Mouse (Mus musculus) liver, embryonic 14.5 days (tissue): ENCODE results near the gene Atpif1.

ENCODE experiments used
- CTCF ChIP-seq: IDR thresholded peaks from 2 replicates; pipeline ENCODE4 v1.5.1; 2016; ENCODE audit warnings: antibody characterized with exemption, low read depth, control low read depth
- EP300 ChIP-seq: IDR thresholded peaks from 2 replicates; pipeline ENCODE4 v1.6.1; 2016; ENCODE audit warnings: antibody characterized with exemption, low read depth

DNA sequence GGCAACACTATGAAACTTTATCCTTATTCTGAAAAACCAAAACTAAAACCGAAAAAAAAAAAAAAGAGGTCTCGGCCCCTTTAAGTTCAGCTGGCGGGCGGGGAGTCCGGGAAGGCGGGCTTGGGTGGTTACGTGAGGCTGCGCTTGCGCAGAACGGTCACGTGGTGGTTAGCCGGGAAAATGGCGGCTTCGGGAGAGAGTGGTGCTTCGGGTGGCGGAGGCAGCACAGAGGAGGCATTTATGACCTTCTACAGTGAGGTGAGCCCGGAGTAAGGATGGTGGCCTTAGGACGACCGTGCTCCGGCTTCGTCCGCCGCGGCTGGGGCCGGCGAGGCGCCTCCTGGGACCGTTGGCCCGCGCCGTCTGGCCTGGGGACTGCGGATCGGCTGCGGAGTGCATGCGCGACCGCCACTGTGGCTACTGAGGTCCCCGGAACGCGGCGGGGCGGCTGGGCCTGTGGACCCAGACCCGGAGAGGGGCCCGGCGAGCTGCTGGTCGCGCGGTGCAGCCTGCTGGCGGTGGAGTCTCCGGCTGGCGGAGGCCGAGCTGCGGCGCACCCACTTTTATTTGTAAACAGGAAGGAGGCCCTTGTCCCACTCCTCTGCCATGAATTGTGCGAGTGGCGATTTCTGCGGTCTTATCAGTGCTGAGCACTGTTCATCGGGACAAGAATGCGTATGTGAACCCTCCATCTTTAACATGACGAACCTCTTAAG, 2.1 kb upstream of the Atpif1 start, which contains the start of gene Dnajc8:
- TF ChIP-seq EP300 (0 out of 2 replicates have a peak, but pooled peaks have one; percentile 40), CTCF (no peak)
